Mouse (Mus musculus): ENCODE measurements around the gene Atp6v0e2. TPM values are rescaled to one million over a fixed set of nuclear protein-coding genes. Genes with fewer than 3 reads are reported as not detected.

The Atp6v0e2 gene
- polyA plus RNA-seq, 2 experiments = 7.8 to 11.0 TPM

GRCm38 (mm10) chr6:48566312-48566711, 28.9 kb downstream of the Atp6v0e2 start:
- Histone ChIP-seq H3K4me1 (ENCODE audit: control insufficient read depth, insufficient read depth, low read length) (peaks cover 19% of the 10 kb centered on the region), H3K9me3 (ENCODE audit: control insufficient read depth, low read length) (no peaks in the 10 kb centered on the region), H3K27me3 (ENCODE audit: control insufficient read depth, insufficient read depth, low read length) (no peaks in the 10 kb centered on the region), H3K4me3 (replicated peaks; ENCODE audit: low read length) (no peak overlapping the region), H3K4me2 (replicated peaks; ENCODE audit: low read depth, low read length, severe bottlenecking) (no peak overlapping the region), H3K36me3 (ENCODE audit: control insufficient read depth, insufficient read depth, low read length) (peaks cover 12% of the 10 kb centered on the region; the same call in 1 of the 2 replicates), H3K27ac (replicated peaks; ENCODE audit: low read depth, low read length) (peak overlapping the region; percentile 14; the same call in 1 of the 2 replicates), H3K9ac (ENCODE audit: low read depth, low read length, severe bottlenecking) (no peak overlapping the region)
- WGBS = 23% methylated on average over 5 of the region's 5 CpGs
- no peak for TF ChIP-seq POLR2A (IDR thresholded peaks at IDR 0.05; ENCODE audit: borderline replicate concordance, extremely low read depth, insufficient read depth, insufficient read length)
- DNase-seq (ENCODE audit: low spot score) = peak; percentile 63
- peak; percentile 72 for ATAC-seq (ENCODE audit: low FRiP score, low read depth)

- H3K4me3 ChIP-seq (replicated peaks; ENCODE audit: low read length) = no peak overlapping the region
- no peak for DNase-seq (ENCODE audit: low spot score)
- peaks cover 12% of the 10 kb centered on the region; the same call in 1 of the 2 replicates for H3K36me3 ChIP-seq (ENCODE audit: control insufficient read depth, insufficient read depth, low read length)
- H3K9ac ChIP-seq (ENCODE audit: low read depth, low read length, severe bottlenecking) = no peak overlapping the region
- no peak overlapping the region for H3K4me2 ChIP-seq (replicated peaks; ENCODE audit: low read depth, low read length, severe bottlenecking)
- no peaks in the 10 kb centered on the region for H3K27me3 ChIP-seq (ENCODE audit: control insufficient read depth, insufficient read depth, low read length)
- no peak for TF ChIP-seq POLR2A (IDR thresholded peaks at IDR 0.05; ENCODE audit: borderline replicate concordance, extremely low read depth, insufficient read depth, insufficient read length)
- no peaks in the 10 kb centered on the region for H3K9me3 ChIP-seq (ENCODE audit: control insufficient read depth, low read length)
- ATAC-seq (ENCODE audit: low FRiP score, low read depth) = no peak
- no peak overlapping the region for H3K27ac ChIP-seq (replicated peaks; ENCODE audit: low read depth, low read length)
- H3K4me1 ChIP-seq (ENCODE audit: control insufficient read depth, insufficient read depth, low read length) = peaks cover 22% of the 10 kb centered on the region
- WGBS = 80% methylated on average over 21 of the region's 21 CpGs
Observed at GRCm38 (mm10) chr6:48568036-48568984, 30.9 kb downstream of the Atp6v0e2 start.

GRCm38 (mm10) chr6:48569065-48569807, 31.8 kb downstream of the Atp6v0e2 start:
- no peak overlapping the region for H3K27ac ChIP-seq (replicated peaks; ENCODE audit: low read depth, low read length)
- TF ChIP-seq POLR2A (IDR thresholded peaks at IDR 0.05; ENCODE audit: borderline replicate concordance, extremely low read depth, insufficient read depth, insufficient read length) = no peak
- no peak for ATAC-seq (ENCODE audit: low FRiP score, low read depth)

GRCm38 (mm10) chr6:48572014-48572413, 34.6 kb downstream of the Atp6v0e2 start:
- 0 out of 2 replicates have a peak, but pooled peaks cover 2% of the 10 kb centered on the region for H3K36me3 ChIP-seq (ENCODE audit: control insufficient read depth, insufficient read depth, low read length)
- peaks cover 9% of the 10 kb centered on the region for H3K4me1 ChIP-seq (ENCODE audit: control insufficient read depth, insufficient read depth, low read length)
- no peak for TF ChIP-seq POLR2A (IDR thresholded peaks at IDR 0.05; ENCODE audit: borderline replicate concordance, extremely low read depth, insufficient read depth, insufficient read length)
- H3K4me2 ChIP-seq (replicated peaks; ENCODE audit: low read depth, low read length, severe bottlenecking) = no peak overlapping the region
- no peak overlapping the region for H3K4me3 ChIP-seq (replicated peaks; ENCODE audit: low read length)
- ATAC-seq (ENCODE audit: low FRiP score, low read depth) = no peak
- no peaks in the 10 kb centered on the region for H3K9me3 ChIP-seq (ENCODE audit: control insufficient read depth, low read length)
- DNase-seq (ENCODE audit: low spot score) = no peak
- 0 out of 2 replicates have a peak overlapping the region, but pooled peaks have one; percentile 43 for H3K27ac ChIP-seq (replicated peaks; ENCODE audit: low read depth, low read length)
- 91% methylated on average over 5 of the region's 5 CpGs for WGBS
- H3K9ac ChIP-seq (ENCODE audit: low read depth, low read length, severe bottlenecking) = no peak overlapping the region
- no peaks in the 10 kb centered on the region for H3K27me3 ChIP-seq (ENCODE audit: control insufficient read depth, insufficient read depth, low read length)

More at GRCm38 (mm10) chr6:48569065-48569807, 31.8 kb downstream of the Atp6v0e2 start:
- H3K4me1 ChIP-seq (ENCODE audit: control insufficient read depth, insufficient read depth, low read length) = peaks cover 22% of the 10 kb centered on the region
- no peaks in the 10 kb centered on the region for H3K27me3 ChIP-seq (ENCODE audit: control insufficient read depth, insufficient read depth, low read length)
- H3K36me3 ChIP-seq (ENCODE audit: control insufficient read depth, insufficient read depth, low read length) = peaks cover 10% of the 10 kb centered on the region; the same call in 1 of the 2 replicates
- H3K4me2 ChIP-seq (replicated peaks; ENCODE audit: low read depth, low read length, severe bottlenecking) = no peak overlapping the region
- 82% methylated on average over 7 of the region's 8 CpGs for WGBS
- no peaks in the 10 kb centered on the region for H3K9me3 ChIP-seq (ENCODE audit: control insufficient read depth, low read length)
- no peak for DNase-seq (ENCODE audit: low spot score)
- no peak overlapping the region for H3K9ac ChIP-seq (ENCODE audit: low read depth, low read length, severe bottlenecking)
- H3K4me3 ChIP-seq (replicated peaks; ENCODE audit: low read length) = no peak overlapping the region

GRCm38 (mm10) chr6:48572572-48573061, 35.2 kb downstream of the Atp6v0e2 start, which contains the start of gene Rarres2:
Gene Rarres2 (minus strand): TSS chr6:48572789.
- Histone ChIP-seq H3K4me3 (replicated peaks; ENCODE audit: low read length) (no peak within 1 kb of the TSS), H3K4me2 (replicated peaks; ENCODE audit: low read depth, low read length, severe bottlenecking) (no peak within 1 kb of the TSS), H3K9me3 (ENCODE audit: control insufficient read depth, low read length) (no peaks in the 10 kb centered on the region), H3K27me3 (ENCODE audit: control insufficient read depth, insufficient read depth, low read length) (no peaks in the 10 kb centered on the region), H3K36me3 (ENCODE audit: control insufficient read depth, insufficient read depth, low read length) (0 out of 2 replicates have a peak, but pooled peaks cover 2% of the 10 kb centered on the region), H3K9ac (ENCODE audit: low read depth, low read length, severe bottlenecking) (no peak within 1 kb of the TSS), H3K4me1 (ENCODE audit: control insufficient read depth, insufficient read depth, low read length) (peaks cover 9% of the 10 kb centered on the region), H3K27ac (replicated peaks; ENCODE audit: low read depth, low read length) (peak within 1 kb of the TSS; percentile 43; the same call in 1 of the 2 replicates)
- DNase-seq (ENCODE audit: low spot score) = peak; percentile 50
- 14% methylated on average over 6 of the region's 6 CpGs for WGBS
- peak; percentile 58; the same call in 1 of the 2 replicates for ATAC-seq (ENCODE audit: low FRiP score, low read depth)
- TF ChIP-seq POLR2A (IDR thresholded peaks at IDR 0.05; ENCODE audit: borderline replicate concordance, extremely low read depth, insufficient read depth, insufficient read length) = no peak

Measured in limb, embryonic 14.5 days (tissue).